Mouse (Mus musculus) thymus, adult 18-20 months (tissue): ENCODE results near the gene Gpatch1.
"Not testable (repeated sequence)": the region's sequence is repeated elsewhere in the genome, so short reads cannot be mapped to it uniquely, and the experiment has no call there.

Source experiments
- DNase-seq, 2 experiments: peaks; one replicate each; pipeline ENCODE4 v3.0.0; 2022; ENCODE audit warnings: mixed read lengths in 2 of 2

Gpatch1 gene

GRCm38 (mm10) chr7:35322732-35323420, 4.6 kb upstream of the Gpatch1 start:
- DNase-seq, result no peak

GRCm38 (mm10) chr7:35322161-35322560, 3.9 kb upstream of the Gpatch1 start:
- DNase-seq, result no peak

- DNase-seq, result no peak
Observed at GRCm38 (mm10) chr7:35319755-35320154, 1.5 kb upstream of the Gpatch1 start.

GRCm38 (mm10) chr7:35319221-35319620, 981 bp upstream of the Gpatch1 start:
- DNase-seq, result not testable (repeated sequence)

GRCm38 (mm10) chr7:35314156-35314555, 4.1 kb downstream of the Gpatch1 start:
- no peak for DNase-seq

- DNase-seq, result no peak
Observed at GRCm38 (mm10) chr7:35311214-35311613, 7.0 kb downstream of the Gpatch1 start.

- DNase-seq, result no peak
Observed at GRCm38 (mm10) chr7:35300792-35301191, 17.4 kb downstream of the Gpatch1 start.

- no peak for DNase-seq
Observed at GRCm38 (mm10) chr7:35299656-35300055, 18.6 kb downstream of the Gpatch1 start.

- no peak for DNase-seq
Observed at GRCm38 (mm10) chr7:35297886-35298285, 20.4 kb downstream of the Gpatch1 start.

- DNase-seq, result no peak
Observed at GRCm38 (mm10) chr7:35295631-35296030, 22.6 kb downstream of the Gpatch1 start.

GRCm38 (mm10) chr7:35293464-35293863, 24.8 kb downstream of the Gpatch1 start:
- no peak for DNase-seq

- DNase-seq, result no peak
Observed at GRCm38 (mm10) chr7:35278933-35279332, 39.3 kb downstream of the Gpatch1 start.

- no peak for DNase-seq
Observed at GRCm38 (mm10) chr7:35277433-35277832, 40.8 kb downstream of the Gpatch1 start.

- no peak for DNase-seq
Observed at GRCm38 (mm10) chr7:35269443-35270024, 48.7 kb downstream of the Gpatch1 start.

GRCm38 (mm10) chr7:35267841-35268240, 50.4 kb downstream of the Gpatch1 start:
- no peak for DNase-seq

GRCm38 (mm10) chr7:35266666-35267065, 51.6 kb downstream of the Gpatch1 start:
- no peak for DNase-seq

- DNase-seq, result peak in 1 of 2 experiments; percentile 12
Observed at GRCm38 (mm10) chr7:35264746-35265145, 53.5 kb downstream of the Gpatch1 start.

- no peak for DNase-seq
Observed at GRCm38 (mm10) chr7:35263595-35264489, 54.4 kb downstream of the Gpatch1 start.

GRCm38 (mm10) chr7:35259384-35259783, 58.9 kb downstream of the Gpatch1 start:
- no peak for DNase-seq

GRCm38 (mm10) chr7:35258294-35258693, 59.9 kb downstream of the Gpatch1 start:
- DNase-seq, result no peak

- no peak for DNase-seq
Observed at GRCm38 (mm10) chr7:35252041-35252558, 66.1 kb downstream of the Gpatch1 start.

GRCm38 (mm10) chr7:35237935-35238334, 80.3 kb downstream of the Gpatch1 start:
- not testable (repeated sequence) for DNase-seq

GRCm38 (mm10) chr7:35235308-35235707, 82.9 kb downstream of the Gpatch1 start:
- DNase-seq, result peak in 1 of 2 experiments; percentile 29
